Mouse (Mus musculus): ENCODE measurements at regions not wholly inside any gene's neighbourhood (a gene's known extent, or its start where the extent isn't known, plus 50 kb on each side); places are given as distances from the start of the nearest gene placed in this dataset.

- 85% methylated on average over 9 of the region's 9 CpGs for WGBS
- H3K4me3 ChIP-seq (ENCODE audit: low read depth, low read length): no peak overlapping the region
- DNase-seq (ENCODE audit: low spot score) (no peak), ATAC-seq (ENCODE audit: low FRiP score) (no peak)
- no peaks in the 10 kb centered on the region for H3K4me1 ChIP-seq (replicated peaks; ENCODE audit: control insufficient read depth, insufficient read depth, low read length)
- no peaks in the 10 kb centered on the region for H3K36me3 ChIP-seq (ENCODE audit: control insufficient read depth, insufficient read depth, low read length)
- H3K27me3 ChIP-seq (ENCODE audit: control insufficient read depth, insufficient read depth, low read length): no peaks in the 10 kb centered on the region
- no peaks in the 10 kb centered on the region for H3K9me3 ChIP-seq (ENCODE audit: control insufficient read depth, low read length)
- no peak overlapping the region for H3K27ac ChIP-seq (ENCODE audit: low read depth, low read length)
- no peak overlapping the region for H3K9ac ChIP-seq (ENCODE audit: low read depth, low read length)
- no peak overlapping the region for H3K4me2 ChIP-seq (replicated peaks; ENCODE audit: low read depth, low read length)
These were observed 97.4 kb upstream of the Zfp827 start for GRCm38 (mm10) chr8:78930610-78931397.

GRCm38 (mm10) chr8:78932069-78932468 lies 96.2 kb upstream of the Zfp827 start:
- no peaks in the 10 kb centered on the region for H3K27me3 ChIP-seq (ENCODE audit: control insufficient read depth, insufficient read depth, low read length)
- DNase-seq (ENCODE audit: low spot score): no peak
- no peak overlapping the region for H3K9ac ChIP-seq (ENCODE audit: low read depth, low read length)
- H3K27ac ChIP-seq (ENCODE audit: low read depth, low read length): no peak overlapping the region
- no peaks in the 10 kb centered on the region for H3K9me3 ChIP-seq (ENCODE audit: control insufficient read depth, low read length)
- no peaks in the 10 kb centered on the region for H3K36me3 ChIP-seq (ENCODE audit: control insufficient read depth, insufficient read depth, low read length)
- H3K4me3 ChIP-seq (ENCODE audit: low read depth, low read length): no peak overlapping the region
- ATAC-seq (ENCODE audit: low FRiP score): no peak
- 89% methylated on average over 6 of the region's 6 CpGs for WGBS
- no peak overlapping the region for H3K4me2 ChIP-seq (replicated peaks; ENCODE audit: low read depth, low read length)
- no peaks in the 10 kb centered on the region for H3K4me1 ChIP-seq (replicated peaks; ENCODE audit: control insufficient read depth, insufficient read depth, low read length)

- DNase-seq (ENCODE audit: low spot score) (no peak), ATAC-seq (ENCODE audit: low FRiP score) (no peak)
- Histone ChIP-seq H3K4me2 (replicated peaks; ENCODE audit: low read depth, low read length) (no peak overlapping the region), H3K4me3 (ENCODE audit: low read depth, low read length) (no peak overlapping the region), H3K36me3 (ENCODE audit: control insufficient read depth, insufficient read depth, low read length) (no peaks in the 10 kb centered on the region), H3K9ac (ENCODE audit: low read depth, low read length) (no peak overlapping the region), H3K4me1 (replicated peaks; ENCODE audit: control insufficient read depth, insufficient read depth, low read length) (no peaks in the 10 kb centered on the region), H3K27me3 (ENCODE audit: control insufficient read depth, insufficient read depth, low read length) (no peaks in the 10 kb centered on the region), H3K9me3 (ENCODE audit: control insufficient read depth, low read length) (no peaks in the 10 kb centered on the region), H3K27ac (ENCODE audit: low read depth, low read length) (no peak overlapping the region)
- WGBS: 78% methylated on average over 2 of the region's 2 CpGs
These were observed 88.2 kb upstream of the Zfp827 start for GRCm38 (mm10) chr8:78940049-78940448.

GRCm38 (mm10) chr8:78941558-78941957 lies 86.7 kb upstream of the Zfp827 start:
- Histone ChIP-seq H3K4me2 (replicated peaks; ENCODE audit: low read depth, low read length) (no peak overlapping the region), H3K36me3 (ENCODE audit: control insufficient read depth, insufficient read depth, low read length) (no peaks in the 10 kb centered on the region), H3K4me3 (ENCODE audit: low read depth, low read length) (no peak overlapping the region), H3K27me3 (ENCODE audit: control insufficient read depth, insufficient read depth, low read length) (no peaks in the 10 kb centered on the region), H3K4me1 (replicated peaks; ENCODE audit: control insufficient read depth, insufficient read depth, low read length) (no peaks in the 10 kb centered on the region), H3K9ac (ENCODE audit: low read depth, low read length) (no peak overlapping the region), H3K27ac (ENCODE audit: low read depth, low read length) (no peak overlapping the region), H3K9me3 (ENCODE audit: control insufficient read depth, low read length) (no peaks in the 10 kb centered on the region)
- WGBS: 93% methylated on average over 4 of the region's 4 CpGs
- DNase-seq (ENCODE audit: low spot score) (no peak), ATAC-seq (ENCODE audit: low FRiP score) (no peak)

- DNase-seq (ENCODE audit: low spot score) (no peak), ATAC-seq (ENCODE audit: low FRiP score) (no peak)
- 92% methylated on average over 1 of the region's 1 CpGs for WGBS
These were observed 83.9 kb upstream of the Zfp827 start for GRCm38 (mm10) chr8:78944367-78944766.

GRCm38 (mm10) chr8:78945607-78946006 lies 82.6 kb upstream of the Zfp827 start:
- no peak for DNase-seq (ENCODE audit: low spot score)
- Histone ChIP-seq H3K9me3 (ENCODE audit: control insufficient read depth, low read length) (no peaks in the 10 kb centered on the region), H3K4me1 (replicated peaks; ENCODE audit: control insufficient read depth, insufficient read depth, low read length) (no peaks in the 10 kb centered on the region), H3K9ac (ENCODE audit: low read depth, low read length) (no peak overlapping the region), H3K27me3 (ENCODE audit: control insufficient read depth, insufficient read depth, low read length) (no peaks in the 10 kb centered on the region), H3K4me3 (ENCODE audit: low read depth, low read length) (no peak overlapping the region), H3K4me2 (replicated peaks; ENCODE audit: low read depth, low read length) (no peak overlapping the region), H3K27ac (ENCODE audit: low read depth, low read length) (no peak overlapping the region), H3K36me3 (ENCODE audit: control insufficient read depth, insufficient read depth, low read length) (no peaks in the 10 kb centered on the region)
- 48% methylated on average over 1 of the region's 1 CpGs for WGBS
- no peak for ATAC-seq (ENCODE audit: low FRiP score)

More at GRCm38 (mm10) chr8:78944367-78944766, 83.9 kb upstream of the Zfp827 start:
- Histone ChIP-seq H3K4me3 (ENCODE audit: low read depth, low read length) (no peak overlapping the region), H3K4me1 (replicated peaks; ENCODE audit: control insufficient read depth, insufficient read depth, low read length) (no peaks in the 10 kb centered on the region), H3K27ac (ENCODE audit: low read depth, low read length) (no peak overlapping the region), H3K27me3 (ENCODE audit: control insufficient read depth, insufficient read depth, low read length) (no peaks in the 10 kb centered on the region), H3K9me3 (ENCODE audit: control insufficient read depth, low read length) (no peaks in the 10 kb centered on the region), H3K36me3 (ENCODE audit: control insufficient read depth, insufficient read depth, low read length) (no peaks in the 10 kb centered on the region), H3K4me2 (replicated peaks; ENCODE audit: low read depth, low read length) (no peak overlapping the region), H3K9ac (ENCODE audit: low read depth, low read length) (no peak overlapping the region)

- Histone ChIP-seq H3K27ac (ENCODE audit: low read depth, low read length) (no peak overlapping the region), H3K4me3 (ENCODE audit: low read depth, low read length) (no peak overlapping the region), H3K4me2 (replicated peaks; ENCODE audit: low read depth, low read length) (no peak overlapping the region), H3K36me3 (ENCODE audit: control insufficient read depth, insufficient read depth, low read length) (no peaks in the 10 kb centered on the region), H3K27me3 (ENCODE audit: control insufficient read depth, insufficient read depth, low read length) (no peaks in the 10 kb centered on the region), H3K9me3 (ENCODE audit: control insufficient read depth, low read length) (no peaks in the 10 kb centered on the region), H3K4me1 (replicated peaks; ENCODE audit: control insufficient read depth, insufficient read depth, low read length) (no peaks in the 10 kb centered on the region), H3K9ac (ENCODE audit: low read depth, low read length) (no peak overlapping the region)
- 83% methylated on average over 2 of the region's 2 CpGs for WGBS
- DNase-seq (ENCODE audit: low spot score) (no peak), ATAC-seq (ENCODE audit: low FRiP score) (no peak)
These were observed 82.2 kb upstream of the Zfp827 start for GRCm38 (mm10) chr8:78946085-78946484.

- H3K27ac ChIP-seq (ENCODE audit: low read depth, low read length): no peak overlapping the region
- H3K4me3 ChIP-seq (ENCODE audit: low read depth, low read length): no peak overlapping the region
- DNase-seq (ENCODE audit: low spot score): no peak
- no peak overlapping the region for H3K9ac ChIP-seq (ENCODE audit: low read depth, low read length)
- no peaks in the 10 kb centered on the region for H3K36me3 ChIP-seq (ENCODE audit: control insufficient read depth, insufficient read depth, low read length)
- no peak for ATAC-seq (ENCODE audit: low FRiP score)
- no peaks in the 10 kb centered on the region for H3K27me3 ChIP-seq (ENCODE audit: control insufficient read depth, insufficient read depth, low read length)
- no peak overlapping the region for H3K4me2 ChIP-seq (replicated peaks; ENCODE audit: low read depth, low read length)
- 97% methylated on average over 3 of the region's 3 CpGs for WGBS
- H3K9me3 ChIP-seq (ENCODE audit: control insufficient read depth, low read length): no peaks in the 10 kb centered on the region
- H3K4me1 ChIP-seq (replicated peaks; ENCODE audit: control insufficient read depth, insufficient read depth, low read length): no peaks in the 10 kb centered on the region
These were observed 53.2 kb upstream of the Zfp827 start for GRCm38 (mm10) chr8:78975034-78975433.

All from hindbrain, embryonic 11.5 days (tissue).